Mouse (Mus musculus) intestine, embryonic 14.5 days (tissue): Measurements from ENCODE around the gene Trim80. TPM values are rescaled to one million over a fixed set of nuclear protein-coding genes. Genes with fewer than 3 reads are reported as not detected.
"Not testable (repeated sequence)": the region's sequence is repeated elsewhere in the genome, so short reads cannot be mapped to it uniquely, and the experiment has no call there.

Experiments used
- ATAC-seq: fragments of 200-750 bp; cut with Nextera tagmentation; replicated peaks from 2 replicates; pipeline ENCODE4 v1.8.0; 2017; ENCODE audit warnings: low read depth, moderate number of reproducible peaks, moderate TSS enrichment, moderate library complexity; ENCODE audit not compliant: low FRiP score, low TSS enrichment
- DNase-seq: peaks from one replicate; pipeline ENCODE4 v3.0.0-alpha.2; 2018; ENCODE audit warnings: low spot score
- H3K27ac ChIP-seq: fragments of 300-500 bp; sonication (generic); 2 replicates; pipeline ENCODE4 v1.5.1; 2014; ENCODE audit warnings: low read depth, mild to moderate bottlenecking, control low read depth
- H3K27me3 ChIP-seq: fragments of 300-500 bp; sonication (generic); replicated peaks from 2 replicates; pipeline ENCODE4 v1.6.1; 2014; ENCODE audit warnings: low read length, control low read depth; ENCODE audit not compliant: control insufficient read depth, insufficient read depth
- H3K36me3 ChIP-seq: fragments of 300-500 bp; sonication (generic); 2 replicates; pipeline ENCODE4 v1.6.1; 2014; ENCODE audit warnings: low read length, control low read depth; ENCODE audit not compliant: control insufficient read depth, insufficient read depth
- H3K4me1 ChIP-seq: fragments of 300-500 bp; sonication (generic); replicated peaks from 2 replicates; pipeline ENCODE4 v1.6.1; 2014; ENCODE audit warnings: low read length, control low read depth, mixed read lengths; ENCODE audit not compliant: control insufficient read depth, insufficient read depth
- H3K4me2 ChIP-seq: fragments of 300-500 bp; sonication (generic); 2 replicates; pipeline ENCODE4 v1.6.1; 2014; ENCODE audit warnings: low read length
- H3K4me3 ChIP-seq: fragments of 300-500 bp; sonication (generic); 2 replicates; pipeline ENCODE4 v1.5.1; 2014; ENCODE audit warnings: low read depth, low read length, control low read depth, mixed read lengths
- H3K9ac ChIP-seq: fragments of 300-500 bp; sonication (generic); 2 replicates; pipeline ENCODE4 v1.6.1; 2014; ENCODE audit warnings: mild to moderate bottlenecking, low read length
- H3K9me3 ChIP-seq: fragments of 300-500 bp; sonication (generic); 2 replicates; pipeline ENCODE4 v1.6.1; 2016; ENCODE audit warnings: low read length, control low read depth; ENCODE audit not compliant: control insufficient read depth
- whole genome bisulfite sequencing: fragments of 180-500 bp; shearing (Covaris S2); extraction: QIAGEN DNeasy Blood & Tissue Kit; methylation state at CpG from one replicate; pipeline ENCODE4 v1.1.7; 2014; 5-methylcytosine and 5-hydroxymethylcytosine counted together
- polyA plus RNA-seq: library from polyadenylated mRNA; unstranded; fragments of >200 nt; fragmentation: Nextera tagmentation; extraction: Ambion mirVana; gene quantifications from 2 replicates; pipeline ENCODE4 v1.2.1, GENCODE M21; 2014

Trim80 gene
- polyA plus RNA-seq, 1 experiment from 2014 or later, result 0.12 TPM

DNA sequence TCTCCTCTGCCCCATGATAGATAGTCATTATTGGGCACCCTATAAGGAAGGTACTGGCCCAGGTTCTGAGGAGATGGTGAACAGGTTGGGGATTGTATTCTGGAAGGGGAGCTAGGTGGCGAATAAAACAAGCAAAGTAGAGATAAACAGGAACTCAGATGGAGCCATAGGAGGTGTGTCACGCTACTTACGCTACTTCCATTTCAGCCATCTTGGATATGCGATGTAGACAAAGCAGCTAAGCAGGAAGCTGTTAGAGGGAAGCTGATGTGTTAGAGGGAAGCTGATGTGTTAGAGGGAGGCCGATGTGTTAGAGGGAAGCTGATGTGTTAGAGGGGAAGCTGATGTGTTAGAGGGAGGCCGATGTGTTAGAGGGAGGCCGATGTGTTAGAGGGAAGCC is 37.0 kb downstream of the Trim80 start:
- not testable (repeated sequence) for H3K9ac ChIP-seq, DNase-seq, H3K27ac ChIP-seq, H3K4me2 ChIP-seq, H3K9me3 ChIP-seq, ATAC-seq, H3K4me3 ChIP-seq, H3K27me3 ChIP-seq, H3K36me3 ChIP-seq
- WGBS, result 87% methylated on average over 7 of the region's 7 CpGs
- H3K4me1 ChIP-seq, result peaks cover 20% of the 10 kb centered on the region

DNA sequence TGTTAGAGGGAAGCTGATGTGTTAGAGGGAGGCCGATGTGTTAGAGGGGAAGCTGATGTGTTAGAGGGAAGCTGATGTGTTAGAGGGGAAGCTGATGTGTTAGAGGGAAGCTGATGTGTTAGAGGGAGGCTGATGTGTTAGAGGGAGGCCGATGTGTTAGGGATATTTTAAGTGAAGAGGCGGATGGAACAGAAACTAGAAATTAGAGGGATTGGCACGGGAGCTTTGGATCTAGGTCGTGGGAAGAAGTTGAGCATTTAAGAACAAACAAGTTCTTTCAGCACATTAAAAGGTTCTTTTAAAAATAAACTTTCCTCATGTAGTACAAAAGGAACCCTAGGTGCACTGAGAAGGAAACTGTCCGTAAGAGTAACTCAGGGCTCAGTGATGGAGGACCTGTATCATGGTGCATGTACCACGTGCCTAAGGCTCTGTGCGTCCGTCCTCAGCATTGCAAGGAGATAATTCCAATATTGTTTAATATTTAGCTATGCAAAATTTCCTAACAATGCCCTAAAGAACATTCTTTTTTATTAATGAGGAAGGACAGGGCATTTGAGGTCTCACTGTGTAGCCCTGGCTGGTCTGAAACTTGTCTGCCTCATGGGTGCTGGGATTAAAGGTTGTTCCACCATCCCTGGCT is 38.1 kb downstream of the Trim80 start:
- H3K9ac ChIP-seq, result no peak overlapping the region
- no peaks in the 10 kb centered on the region for H3K9me3 ChIP-seq
- no peak for ATAC-seq
- no peak for DNase-seq
- H3K4me2 ChIP-seq, result no peak overlapping the region
- H3K36me3 ChIP-seq, result no peaks in the 10 kb centered on the region
- peaks cover 19% of the 10 kb centered on the region for H3K4me1 ChIP-seq
- no peaks in the 10 kb centered on the region for H3K27me3 ChIP-seq
- no peak overlapping the region for H3K27ac ChIP-seq
- no peak overlapping the region for H3K4me3 ChIP-seq
- 83% methylated on average over 9 of the region's 9 CpGs for WGBS

DNA sequence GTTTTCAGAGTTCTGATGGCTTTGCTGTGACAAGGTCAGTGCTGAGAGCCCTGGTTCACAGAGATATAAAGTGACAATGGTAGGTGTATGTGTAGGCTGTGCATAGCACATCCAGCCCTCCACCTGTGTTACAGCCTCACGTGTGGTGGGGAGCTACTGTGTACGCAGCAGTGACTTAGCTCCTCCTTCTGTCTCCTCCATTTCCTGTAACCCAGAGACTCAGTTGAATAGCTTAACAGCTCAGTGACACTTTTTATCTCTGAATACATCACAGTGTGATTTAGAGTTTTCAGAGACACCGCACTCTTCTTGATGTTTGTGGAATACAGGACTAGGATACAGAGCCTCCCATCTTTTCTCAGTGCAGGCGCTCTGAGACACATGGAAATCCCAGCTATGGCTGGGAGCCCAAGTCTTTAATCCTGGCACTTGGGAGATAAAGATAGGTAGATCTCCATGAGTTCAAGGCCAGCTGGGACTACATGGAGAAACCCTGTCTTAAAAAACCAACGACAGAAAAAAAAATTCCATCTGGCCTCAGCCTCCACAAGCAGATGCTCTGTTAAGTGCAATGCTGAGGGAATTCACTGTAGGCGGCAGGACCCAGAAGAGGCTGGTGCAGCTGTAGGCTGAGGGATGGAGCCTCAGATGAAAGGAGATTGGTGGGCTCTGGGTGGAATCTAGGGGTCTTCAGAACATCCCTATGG is 41.4 kb downstream of the Trim80 start:
- peaks cover under 1% of the 10 kb centered on the region; the same call in 1 of the 2 replicates for H3K4me1 ChIP-seq
- H3K9me3 ChIP-seq, result no peaks in the 10 kb centered on the region
- H3K4me3 ChIP-seq, result no peak overlapping the region
- H3K27ac ChIP-seq, result no peak overlapping the region
- H3K36me3 ChIP-seq, result no peaks in the 10 kb centered on the region
- no peak overlapping the region for H3K4me2 ChIP-seq
- WGBS, result 76% methylated on average over 6 of the region's 6 CpGs
- DNase-seq, result no peak
- no peak for ATAC-seq
- no peak overlapping the region for H3K9ac ChIP-seq
- no peaks in the 10 kb centered on the region for H3K27me3 ChIP-seq

DNA sequence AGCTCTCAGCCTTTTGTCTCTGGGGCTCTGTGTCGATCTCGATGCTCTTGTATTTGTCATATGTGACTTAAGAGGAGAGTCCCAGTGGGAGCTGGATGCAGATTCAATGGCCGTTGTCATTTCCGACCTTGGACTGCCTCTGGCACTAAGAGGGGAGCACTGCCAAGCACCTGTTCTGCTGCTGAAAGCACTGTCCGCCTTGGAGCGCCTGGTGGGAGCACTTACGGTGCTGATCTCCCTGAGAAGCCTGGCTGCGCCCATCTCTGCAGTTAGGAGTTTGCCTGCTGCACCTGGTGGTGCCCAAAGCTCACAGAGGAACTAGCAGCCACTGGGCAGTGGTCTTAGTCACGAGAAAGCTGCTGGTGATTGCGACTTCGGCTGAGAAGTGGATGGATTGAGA is 42.9 kb downstream of the Trim80 start:
- Histone ChIP-seq H3K4me2 (no peak overlapping the region), H3K9me3 (no peaks in the 10 kb centered on the region), H3K9ac (no peak overlapping the region), H3K27me3 (no peaks in the 10 kb centered on the region), H3K27ac (no peak overlapping the region), H3K4me1 (no peaks in the 10 kb centered on the region), H3K4me3 (no peak overlapping the region), H3K36me3 (no peaks in the 10 kb centered on the region)
- DNase-seq (no peak), ATAC-seq (no peak)
- WGBS, result 74% methylated on average over 11 of the region's 11 CpGs

DNA sequence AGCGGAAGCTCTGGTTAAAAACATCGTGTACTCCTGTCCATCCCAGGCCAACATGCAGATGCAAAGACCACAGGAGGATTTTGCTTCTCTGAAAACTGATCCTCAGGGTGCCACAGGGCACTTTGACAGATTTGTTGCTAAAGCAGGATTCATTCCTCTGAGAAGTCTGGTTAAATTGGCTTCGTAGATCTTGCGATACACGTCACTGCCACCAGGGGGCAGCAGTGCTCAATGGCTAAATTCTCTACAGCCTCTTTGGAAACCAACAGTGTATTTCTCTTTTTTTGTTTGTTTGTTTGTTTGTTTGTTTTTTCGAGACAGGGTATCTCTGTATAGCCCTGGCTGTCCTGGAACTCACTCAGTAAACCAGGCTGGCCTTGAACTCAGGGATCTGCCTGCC is 43.4 kb downstream of the Trim80 start:
- WGBS, result 18% methylated on average over 6 of the region's 6 CpGs
- no peak overlapping the region for H3K4me3 ChIP-seq
- H3K27me3 ChIP-seq, result no peaks in the 10 kb centered on the region
- DNase-seq (peak; percentile 90), ATAC-seq (no peak)
- H3K27ac ChIP-seq, result no peak overlapping the region
- no peak overlapping the region for H3K4me2 ChIP-seq
- no peak overlapping the region for H3K9ac ChIP-seq
- no peaks in the 10 kb centered on the region for H3K9me3 ChIP-seq
- H3K36me3 ChIP-seq, result no peaks in the 10 kb centered on the region
- no peaks in the 10 kb centered on the region for H3K4me1 ChIP-seq

DNA sequence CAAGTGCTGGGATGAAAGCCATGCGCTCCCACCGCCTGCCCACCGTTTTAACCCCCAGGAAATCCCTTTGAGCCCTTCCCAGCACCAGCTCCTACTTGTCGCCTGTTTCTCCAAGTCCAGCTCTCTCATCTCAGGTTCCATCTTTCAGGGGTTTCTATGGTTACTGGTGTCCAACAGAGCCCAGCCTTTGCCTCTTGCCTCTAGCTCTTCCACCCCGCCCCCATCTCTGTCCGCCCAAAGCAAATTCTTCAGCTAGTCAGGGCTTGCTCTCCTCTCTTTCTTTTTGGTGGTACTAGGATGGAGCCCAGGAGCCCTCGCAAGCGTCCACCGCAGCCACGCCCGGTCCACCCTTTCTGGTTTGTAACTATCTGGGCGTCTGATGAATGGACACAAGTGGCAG is 44.8 kb downstream of the Trim80 start:
- Histone ChIP-seq H3K27ac (no peak overlapping the region), H3K4me2 (no peak overlapping the region), H3K27me3 (no peaks in the 10 kb centered on the region), H3K36me3 (peaks cover 11% of the 10 kb centered on the region), H3K4me3 (no peak overlapping the region), H3K9ac (no peak overlapping the region), H3K9me3 (no peaks in the 10 kb centered on the region), H3K4me1 (no peaks in the 10 kb centered on the region)
- 69% methylated on average over 12 of the region's 12 CpGs for WGBS
- ATAC-seq, result no peak
- DNase-seq, result no peak

DNA sequence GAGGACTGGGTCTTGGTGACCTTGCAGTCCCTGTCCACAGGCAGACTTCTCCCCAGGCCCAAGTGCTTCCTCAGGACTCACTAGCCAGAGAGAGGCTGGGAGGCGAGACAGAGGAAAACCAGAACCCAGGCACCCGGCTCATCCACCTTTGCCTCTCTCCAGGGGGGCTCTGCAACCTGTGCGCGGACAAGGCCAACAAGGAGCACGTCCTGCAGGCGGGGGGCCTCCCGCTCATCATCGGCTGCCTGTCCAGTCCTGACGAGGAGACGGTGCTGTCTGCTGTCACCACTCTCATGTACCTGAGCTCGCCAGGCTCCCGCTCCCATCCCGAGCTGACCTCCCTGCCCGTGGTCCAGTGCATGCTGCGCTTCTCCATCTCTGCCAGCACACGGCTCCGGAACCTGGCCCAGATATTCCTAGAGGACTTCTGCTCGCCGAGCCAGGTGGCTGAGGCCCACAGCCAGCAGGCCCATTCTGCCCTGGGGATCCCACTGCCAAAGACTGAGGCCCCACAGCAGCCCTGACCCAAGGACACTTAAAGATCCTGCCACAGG is 48.3 kb downstream of the Trim80 start:
- ATAC-seq (no peak), DNase-seq (no peak)
- Histone ChIP-seq H3K27me3 (no peaks in the 10 kb centered on the region), H3K4me2 (no peak overlapping the region), H3K9ac (no peak overlapping the region), H3K36me3 (peaks cover 11% of the 10 kb centered on the region), H3K27ac (no peak overlapping the region), H3K4me1 (peaks cover 3% of the 10 kb centered on the region; the same call in 1 of the 2 replicates), H3K4me3 (no peak overlapping the region), H3K9me3 (no peaks in the 10 kb centered on the region)
- WGBS, result 87% methylated on average over 19 of the region's 19 CpGs

DNA sequence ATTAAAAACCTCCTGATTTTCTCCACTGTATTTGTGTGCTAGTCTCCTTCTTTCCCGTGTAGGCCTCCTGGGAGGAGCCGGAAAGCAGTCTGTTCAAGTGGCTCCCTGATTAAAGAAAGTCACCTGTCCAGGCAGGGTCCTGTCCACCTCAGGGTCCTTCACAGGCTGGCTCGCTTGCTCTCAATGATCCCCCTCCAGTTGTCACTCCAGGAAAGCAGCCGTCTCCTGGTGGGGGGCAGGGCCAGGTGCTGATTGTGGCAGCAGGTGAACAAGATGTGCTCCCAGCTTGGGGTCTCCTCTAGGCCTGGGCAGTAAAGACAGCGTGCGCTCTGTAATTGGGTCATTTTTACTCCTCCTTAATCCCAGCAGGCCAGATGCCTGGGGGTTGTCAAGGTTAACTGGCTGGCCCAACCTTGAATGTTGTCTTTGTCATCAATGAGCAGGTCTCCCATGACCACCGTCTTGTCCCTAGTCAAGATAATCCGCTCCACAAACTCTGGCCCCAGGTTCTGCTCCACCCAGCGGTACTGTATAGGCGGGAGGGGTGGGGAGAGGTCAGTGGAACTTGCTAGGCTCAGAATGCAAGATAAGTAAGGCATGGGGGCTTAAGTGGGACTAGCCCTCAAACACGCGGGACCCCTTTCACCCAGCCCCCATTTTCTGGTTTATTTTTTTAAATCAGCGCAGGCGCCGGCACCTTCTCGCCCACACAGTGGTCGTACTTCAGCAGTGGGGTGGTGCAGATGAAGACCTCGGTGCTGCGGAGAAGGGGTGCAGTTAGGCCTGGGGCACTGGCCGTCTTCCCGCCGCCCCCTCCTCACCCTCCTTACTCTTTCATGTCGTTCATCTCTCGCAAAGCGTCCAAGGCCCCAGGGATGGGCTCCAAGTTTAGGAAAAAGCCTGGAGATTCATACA is 50.4 kb downstream of the Trim80 start:
- Histone ChIP-seq H3K9me3 (no peaks in the 10 kb centered on the region), H3K4me3 (peak overlapping the region; percentile 72), H3K9ac (peak overlapping the region; percentile 69), H3K27me3 (no peaks in the 10 kb centered on the region), H3K4me2 (peak overlapping the region; percentile 88), H3K36me3 (peaks cover 11% of the 10 kb centered on the region), H3K4me1 (peaks cover 3% of the 10 kb centered on the region; the same call in 1 of the 2 replicates), H3K27ac (peak overlapping the region; percentile 86)
- ATAC-seq, result peak; percentile 34
- WGBS, result 25% methylated on average over 25 of the region's 25 CpGs
- no peak for DNase-seq
